Mouse (Mus musculus) embryonic facial prominence, embryonic 14.5 days (tissue): ENCODE measurements around the gene Epb41. TPM values are rescaled to one million over a fixed set of nuclear protein-coding genes. Genes with fewer than 3 reads are reported as not detected.

Source experiments
- ATAC-seq: fragments of 200-750 bp; cut with Nextera tagmentation; 2 replicates; pipeline ENCODE4 v1.8.0; 2017; ENCODE audit warnings: low read depth, moderate number of reproducible peaks, moderate TSS enrichment
- DNase-seq: peaks from one replicate; pipeline ENCODE4 v3.0.0-alpha.2; 2015; ENCODE audit warnings: low spot score
- H3K27ac ChIP-seq: fragments of 300-500 bp; sonication (generic); replicated peaks from 2 replicates; pipeline ENCODE4 v1.5.1; 2014; ENCODE audit warnings: low read depth, mild to moderate bottlenecking, low read length, moderate library complexity
- H3K27me3 ChIP-seq: fragments of 300-500 bp; sonication (generic); replicated peaks from 2 replicates; pipeline ENCODE4 v1.6.1; 2014; ENCODE audit warnings: low read length; ENCODE audit not compliant: control insufficient read depth, insufficient read depth
- H3K36me3 ChIP-seq: fragments of 300-500 bp; sonication (generic); 2 replicates; pipeline ENCODE4 v1.6.1; 2014; ENCODE audit warnings: low read length, mixed read lengths; ENCODE audit not compliant: control insufficient read depth, insufficient read depth
- H3K4me1 ChIP-seq: fragments of 300-500 bp; sonication (generic); 2 replicates; pipeline ENCODE4 v1.6.1; 2014; ENCODE audit warnings: antibody characterized with exemption, low read length; ENCODE audit not compliant: control insufficient read depth, insufficient read depth
- H3K4me2 ChIP-seq: fragments of 300-500 bp; sonication (generic); 2 replicates; pipeline ENCODE4 v1.6.1; 2014; ENCODE audit warnings: low read depth, mild to moderate bottlenecking, low read length, moderate library complexity, mixed read lengths
- H3K4me3 ChIP-seq: fragments of 300-500 bp; sonication (generic); 2 replicates; pipeline ENCODE4 v1.5.1; 2014; ENCODE audit warnings: low read depth, mild to moderate bottlenecking, low read length
- H3K9ac ChIP-seq: fragments of 300-500 bp; sonication (generic); 2 replicates; pipeline ENCODE4 v1.6.1; 2014; ENCODE audit warnings: low read depth, mild to moderate bottlenecking, low read length, moderate library complexity, mixed read lengths
- H3K9me3 ChIP-seq: fragments of 300-500 bp; sonication (generic); 2 replicates; pipeline ENCODE4 v1.6.1; 2016; ENCODE audit warnings: low read length; ENCODE audit not compliant: control insufficient read depth
- WGBS: fragments of 180-500 bp; shearing (Covaris S2); extraction: QIAGEN DNeasy Blood & Tissue Kit; methylation state at CpG from one replicate; pipeline ENCODE4 v1.1.7; 2014; 5-methylcytosine and 5-hydroxymethylcytosine counted together
- polyA plus RNA-seq: library from polyadenylated mRNA; unstranded; fragments of >200 nt; fragmentation: Nextera tagmentation; extraction: Ambion mirVana; gene quantifications from 2 replicates; pipeline ENCODE4 v1.2.1, GENCODE M21; 2014

Epb41 gene
- polyA plus RNA-seq: 64.9 and 65.1 TPM in 2 replicates

DNA sequence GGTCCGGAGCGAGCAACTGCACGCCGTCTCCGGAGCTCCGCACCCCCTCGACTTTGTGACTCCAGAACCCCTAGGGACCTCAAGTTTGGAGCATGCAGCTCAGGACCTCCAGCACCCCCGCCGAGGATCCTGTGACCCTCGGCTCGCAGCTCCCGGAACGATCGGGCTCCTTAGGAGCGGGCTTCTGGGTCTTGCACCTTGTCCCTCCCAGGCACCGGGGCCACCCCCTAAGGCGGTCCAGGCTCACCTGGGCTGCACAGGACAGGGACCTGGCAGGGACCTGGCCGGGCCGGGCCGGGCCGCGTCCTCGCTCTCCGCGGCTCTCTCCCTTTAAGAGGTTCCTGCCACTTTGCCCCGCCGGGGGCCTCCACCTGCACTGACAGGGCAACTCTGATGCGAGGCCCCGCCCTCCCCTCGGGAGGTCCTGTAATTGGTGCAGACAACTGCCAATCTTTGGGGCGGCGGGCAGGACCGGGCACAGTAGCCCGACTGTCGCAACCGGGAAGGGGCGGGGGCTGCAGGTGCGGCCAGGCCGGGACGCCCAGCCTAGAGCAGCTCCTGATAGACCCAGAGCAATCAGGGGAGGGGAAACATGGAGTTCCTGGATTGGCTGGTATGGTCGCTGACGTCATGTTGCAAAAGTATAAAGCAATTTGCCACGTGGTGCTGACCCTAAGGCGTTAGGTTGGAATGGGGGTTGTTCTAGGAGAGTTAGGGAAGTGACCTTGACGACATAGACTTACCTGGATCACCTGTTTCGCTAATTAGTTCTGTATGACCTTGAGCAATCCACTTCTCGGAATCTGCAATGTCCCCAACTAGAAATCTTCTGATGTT lies at the start of gene Epb41:
Epb41 (minus strand) TSS at position 389 of the 837 bp plus-strand sequence.
- ATAC-seq: peak; percentile 97
- H3K9ac ChIP-seq: peak within 1 kb of the TSS; percentile 72
- WGBS: 4% methylated on average over 34 of the region's 47 CpGs
- H3K36me3 ChIP-seq: no peaks in the 10 kb centered on the region
- DNase-seq: peak; percentile 94
- no peaks in the 10 kb centered on the region for H3K9me3 ChIP-seq
- peak within 1 kb of the TSS; percentile 84 for H3K4me2 ChIP-seq
- peaks cover 3% of the 10 kb centered on the region for H3K4me1 ChIP-seq
- H3K27me3 ChIP-seq: no peaks in the 10 kb centered on the region
- no peak within 1 kb of the TSS for H3K27ac ChIP-seq
- peak within 1 kb of the TSS; percentile 66 for H3K4me3 ChIP-seq

- H3K27me3 ChIP-seq: no peaks in the 10 kb centered on the region
- H3K4me2 ChIP-seq: no peak overlapping the region
- H3K9me3 ChIP-seq: no peaks in the 10 kb centered on the region
- H3K4me3 ChIP-seq: no peak overlapping the region
- no peak for ATAC-seq
- DNase-seq: no peak
- H3K36me3 ChIP-seq: no peaks in the 10 kb centered on the region
- H3K9ac ChIP-seq: no peak overlapping the region
- WGBS: 86% methylated on average over 1 of the region's 1 CpGs
- no peak overlapping the region for H3K27ac ChIP-seq
- no peaks in the 10 kb centered on the region for H3K4me1 ChIP-seq
Observed at GRCm38 (mm10) chr4:132123166-132123565, 48.0 kb upstream of the Epb41 start.

GRCm38 (mm10) chr4:132121674-132122073 lies 46.6 kb upstream of the Epb41 start:
- H3K9ac ChIP-seq: no peak overlapping the region
- no peak overlapping the region for H3K27ac ChIP-seq
- H3K9me3 ChIP-seq: no peaks in the 10 kb centered on the region
- no peaks in the 10 kb centered on the region for H3K27me3 ChIP-seq
- WGBS: 82% methylated on average over 5 of the region's 5 CpGs
- no peak for DNase-seq
- H3K4me1 ChIP-seq: no peaks in the 10 kb centered on the region
- no peaks in the 10 kb centered on the region for H3K36me3 ChIP-seq
- no peak for ATAC-seq
- no peak overlapping the region for H3K4me2 ChIP-seq
- H3K4me3 ChIP-seq: no peak overlapping the region

GRCm38 (mm10) chr4:132119566-132119965 lies 44.4 kb upstream of the Epb41 start:
- H3K27me3 ChIP-seq: no peaks in the 10 kb centered on the region
- H3K4me2 ChIP-seq: no peak overlapping the region
- H3K4me1 ChIP-seq: no peaks in the 10 kb centered on the region
- DNase-seq: no peak
- no peak for ATAC-seq
- no peaks in the 10 kb centered on the region for H3K9me3 ChIP-seq
- no peak overlapping the region for H3K27ac ChIP-seq
- no peak overlapping the region for H3K4me3 ChIP-seq
- H3K36me3 ChIP-seq: no peaks in the 10 kb centered on the region
- H3K9ac ChIP-seq: no peak overlapping the region
- WGBS: 50% methylated on average over 9 of the region's 9 CpGs

DNA sequence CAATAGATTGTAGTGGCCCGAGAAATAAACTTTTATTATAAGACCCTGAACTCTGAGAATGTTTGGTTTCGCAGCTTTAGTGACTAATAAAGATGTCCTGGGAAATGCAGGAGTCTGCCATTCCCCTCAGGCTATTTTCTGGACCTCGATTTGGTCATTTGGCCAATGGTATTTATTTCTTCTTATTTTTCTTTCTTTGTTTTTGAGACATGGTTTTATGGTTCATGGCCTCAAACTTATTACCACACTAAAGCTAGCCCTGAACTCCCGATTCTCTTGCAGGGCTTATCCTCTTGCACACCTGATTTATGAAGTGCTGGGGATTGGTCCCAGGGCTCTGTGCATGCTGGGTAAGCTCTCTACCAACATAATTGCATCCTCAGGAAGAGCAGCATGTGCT lies 41.2 kb upstream of the Epb41 start:
- Histone ChIP-seq H3K4me3 (no peak overlapping the region), H3K4me2 (no peak overlapping the region), H3K9ac (no peak overlapping the region), H3K27ac (no peak overlapping the region), H3K36me3 (no peaks in the 10 kb centered on the region), H3K4me1 (no peaks in the 10 kb centered on the region), H3K27me3 (peaks cover 11% of the 10 kb centered on the region; the same call in 1 of the 2 replicates), H3K9me3 (no peaks in the 10 kb centered on the region)
- 76% methylated on average over 4 of the region's 4 CpGs for WGBS
- DNase-seq (no peak), ATAC-seq (no peak)

- Histone ChIP-seq H3K4me1 (no peaks in the 10 kb centered on the region), H3K36me3 (no peaks in the 10 kb centered on the region), H3K4me3 (peak overlapping the region; percentile 24), H3K9me3 (no peaks in the 10 kb centered on the region), H3K9ac (0 out of 2 replicates have a peak overlapping the region, but pooled peaks have one; percentile 14), H3K4me2 (peak overlapping the region; percentile 50), H3K27me3 (peaks cover 11% of the 10 kb centered on the region; the same call in 1 of the 2 replicates), H3K27ac (no peak overlapping the region)
- DNase-seq: no peak
- no peak for ATAC-seq
- 47% methylated on average over 37 of the region's 53 CpGs for WGBS
Observed at GRCm38 (mm10) chr4:132113411-132114095, 38.4 kb upstream of the Epb41 start.

DNA sequence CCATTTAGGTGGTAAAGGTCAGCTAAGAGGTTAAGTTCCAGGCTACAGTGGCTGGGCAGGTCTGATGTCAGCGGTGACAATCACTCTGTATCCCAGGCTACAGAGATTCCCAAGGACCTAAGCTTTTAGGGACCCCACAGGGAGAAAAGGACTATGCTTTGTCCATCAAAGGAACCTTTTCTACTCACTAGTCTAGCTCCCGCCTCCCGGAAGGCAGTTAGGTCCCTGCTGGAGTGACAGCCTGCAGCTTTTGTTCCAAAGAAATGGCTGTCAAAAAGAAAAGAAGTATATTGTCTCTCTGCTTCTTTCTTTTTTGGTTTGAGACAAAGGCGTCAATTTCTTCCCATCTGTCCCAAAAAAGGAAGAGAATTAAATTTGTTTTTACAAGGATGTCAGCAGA lies 36.1 kb upstream of the Epb41 start:
- Histone ChIP-seq H3K36me3 (no peaks in the 10 kb centered on the region), H3K27ac (no peak overlapping the region), H3K4me3 (no peak overlapping the region), H3K27me3 (peaks cover 11% of the 10 kb centered on the region; the same call in 1 of the 2 replicates), H3K9me3 (no peaks in the 10 kb centered on the region), H3K4me2 (no peak overlapping the region), H3K4me1 (no peaks in the 10 kb centered on the region), H3K9ac (no peak overlapping the region)
- ATAC-seq: no peak
- no peak for DNase-seq
- 41% methylated on average over 4 of the region's 4 CpGs for WGBS

DNA sequence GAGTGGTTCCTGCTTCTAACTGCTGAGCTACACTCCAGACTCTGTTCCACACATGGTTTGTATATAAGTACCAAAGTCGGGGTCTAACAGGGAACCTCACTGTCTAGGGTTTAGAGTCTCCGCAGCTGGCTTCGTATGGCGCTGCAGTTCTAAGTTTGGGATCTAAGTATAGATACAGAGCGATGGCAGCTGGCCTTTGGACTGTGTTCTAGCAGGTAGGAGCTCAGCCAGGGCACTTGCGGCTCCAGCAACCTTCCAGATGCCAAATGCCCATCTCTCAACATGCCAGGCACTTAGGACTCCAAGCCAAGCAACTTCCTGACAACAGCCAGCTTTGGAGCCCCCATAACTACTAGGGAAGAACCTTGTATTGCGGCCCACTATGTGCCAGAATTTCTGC lies 33.1 kb upstream of the Epb41 start:
- H3K4me3 ChIP-seq: no peak overlapping the region
- peaks cover 4% of the 10 kb centered on the region; the same call in 1 of the 2 replicates for H3K27me3 ChIP-seq
- no peaks in the 10 kb centered on the region for H3K9me3 ChIP-seq
- ATAC-seq (no peak), DNase-seq (no peak)
- no peak overlapping the region for H3K4me2 ChIP-seq
- 94% methylated on average over 7 of the region's 7 CpGs for WGBS
- no peak overlapping the region for H3K27ac ChIP-seq
- no peak overlapping the region for H3K9ac ChIP-seq
- H3K36me3 ChIP-seq: no peaks in the 10 kb centered on the region
- no peaks in the 10 kb centered on the region for H3K4me1 ChIP-seq
